Mouse (Mus musculus) layer of hippocampus, postnatal 36 days (tissue): ENCODE measurements around the gene Gm17622. TPM values are rescaled to one million over a fixed set of nuclear protein-coding genes. Genes with fewer than 3 reads are reported as not detected.

Experiments used
- DNase-seq, 2 experiments: peaks; one replicate each; pipeline ENCODE4 v3.0.0; 2022
- total RNA-seq, 2 experiments: library from RNA; stranded (reverse); gene quantifications; 2 replicates each; pipeline ENCODE4 v1.2.3; 2021

Gene Gm17622
- total RNA-seq, 2 experiments from 2014 or later: not detected

- no peak for DNase-seq
These were observed 20.7 kb downstream of the Gm17622 start for GRCm38 (mm10) chr13:96511262-96511661.

GRCm38 (mm10) chr13:96511893-96512292, 21.4 kb downstream of the Gm17622 start:
- no peak for DNase-seq

GRCm38 (mm10) chr13:96514154-96514942, 23.8 kb downstream of the Gm17622 start:
- DNase-seq: no peak

- no peak for DNase-seq
These were observed 25.7 kb downstream of the Gm17622 start for GRCm38 (mm10) chr13:96516249-96516648.

- no peak for DNase-seq
These were observed 26.8 kb downstream of the Gm17622 start for GRCm38 (mm10) chr13:96517335-96517734.

GRCm38 (mm10) chr13:96521294-96521693, 30.8 kb downstream of the Gm17622 start:
- no peak for DNase-seq

GRCm38 (mm10) chr13:96527022-96527421, 36.5 kb downstream of the Gm17622 start:
- DNase-seq: no peak

GRCm38 (mm10) chr13:96527856-96528255, 37.3 kb downstream of the Gm17622 start:
- DNase-seq: no peak

- no peak for DNase-seq
These were observed 38.2 kb downstream of the Gm17622 start for GRCm38 (mm10) chr13:96528776-96529175.

- no peak for DNase-seq
These were observed 39.0 kb downstream of the Gm17622 start for GRCm38 (mm10) chr13:96529542-96529941.

- no peak for DNase-seq
These were observed 39.5 kb downstream of the Gm17622 start for GRCm38 (mm10) chr13:96530064-96530463.

GRCm38 (mm10) chr13:96532176-96532575, 41.6 kb downstream of the Gm17622 start:
- no peak for DNase-seq

GRCm38 (mm10) chr13:96533742-96534141, 43.2 kb downstream of the Gm17622 start:
- no peak for DNase-seq

- no peak for DNase-seq
These were observed 46.5 kb downstream of the Gm17622 start for GRCm38 (mm10) chr13:96536821-96537572.

GRCm38 (mm10) chr13:96538103-96538502, 47.6 kb downstream of the Gm17622 start:
- no peak for DNase-seq

Other genes with a start within 250 kb of the Gm17622 start
- gene Poc5, start 102.4 kb upstream of the Gm17622 start, total RNA-seq: 10 to 100 TPM; 29.4 to 37.8 TPM
- gene Ankdd1b, start 19.5 kb upstream of the Gm17622 start, total RNA-seq: under 1 TPM in 1 of 2 experiments, not detected in 1; 0.32 TPM
- gene Polk, start 51.8 kb downstream of the Gm17622 start, total RNA-seq: 10 to 100 TPM; 11.7 to 12.2 TPM
- gene Col4a3bp, start 51.9 kb downstream of the Gm17622 start, total RNA-seq: 10 to 100 TPM; 70.6 to 71.3 TPM
- gene Hmgcr, start 180.2 kb downstream of the Gm17622 start, total RNA-seq: 100 to 1,000 TPM; 105 to 120 TPM